Mouse (Mus musculus) embryonic fibroblast, embryonic 13.5 days (primary cell): ENCODE results near the gene E130218I03Rik.

ENCODE experiments used
- CTCF ChIP-seq: IDR thresholded peaks from 2 replicates; pipeline ENCODE4 v1.5.1; 2011; ENCODE audit warnings: mild to moderate bottlenecking, control low read depth, low read length, moderate library complexity, borderline replicate concordance; ENCODE audit not compliant: insufficient read depth
- POLR2A ChIP-seq: IDR thresholded peaks from 2 replicates; pipeline ENCODE4 v1.6.1; 2011; ENCODE audit warnings: low read depth, mild to moderate bottlenecking, control low read depth, low read length, moderate library complexity

DNA sequence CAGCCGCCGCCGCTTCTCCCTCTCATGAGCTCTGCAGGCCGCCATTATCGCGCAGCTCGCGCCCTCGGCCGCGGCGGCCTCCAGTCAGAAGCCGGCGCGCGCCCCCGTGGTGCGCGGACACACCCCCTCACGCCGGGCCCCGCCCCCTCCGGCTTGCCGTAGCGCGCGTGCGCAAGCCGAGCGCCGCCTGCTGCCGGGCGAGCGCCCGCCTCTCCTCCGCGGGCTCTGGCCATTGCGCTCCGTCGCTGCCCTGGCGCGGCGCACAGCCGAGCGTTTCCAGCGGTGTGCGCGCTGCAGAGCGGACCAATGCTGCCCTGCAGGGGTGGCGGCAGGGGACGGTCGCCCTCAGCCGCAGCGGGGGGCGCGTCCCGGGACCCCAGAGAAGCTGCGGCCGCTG, 43.7 kb downstream of the E130218I03Rik start:
- peak; percentile 83 for TF ChIP-seq POLR2A
- TF ChIP-seq CTCF: no peak
